Mouse (Mus musculus): ENCODE data around the gene Pcif1.
A peak's percentile ranks its signal among the peaks of the same experiment; 100 is the strongest.

DNA sequence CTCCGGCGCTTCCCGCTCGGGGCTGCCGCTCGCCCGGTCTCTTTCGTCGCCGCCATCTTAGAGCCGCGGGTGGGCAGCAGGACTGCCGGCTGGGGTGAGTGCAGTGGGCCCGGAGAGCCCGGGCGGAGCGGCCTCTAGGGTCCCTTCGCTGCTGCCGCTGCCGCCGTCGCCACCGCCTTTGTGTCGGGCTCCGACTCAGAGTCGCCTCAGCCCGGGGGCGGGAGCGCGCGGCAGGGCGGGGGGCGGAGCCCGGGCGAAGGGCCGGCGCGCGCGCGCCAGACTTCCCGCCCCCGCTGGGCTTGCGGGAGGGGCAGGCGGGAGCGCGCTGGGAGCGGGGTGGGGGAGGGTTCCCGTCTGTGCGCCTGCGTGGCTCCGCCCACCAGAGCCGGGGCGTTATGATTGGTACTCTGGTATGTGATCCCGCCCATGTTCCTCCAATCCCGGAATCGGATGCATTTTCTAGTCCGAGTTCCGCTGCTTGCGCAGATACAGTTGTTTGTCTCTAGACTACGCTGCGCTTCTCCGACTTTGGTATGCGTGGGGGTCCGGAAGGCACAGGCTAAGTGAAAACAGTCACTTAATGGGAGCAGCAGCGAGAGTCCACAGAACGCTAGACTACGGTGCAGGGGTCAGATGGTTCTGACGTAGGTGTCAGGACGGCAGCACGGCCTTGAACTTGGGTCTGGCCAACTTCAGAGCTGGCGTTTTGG lies 619 bp downstream of the Pcif1 start:
- TF ChIP-seq EP300 (IDR thresholded peaks at IDR 0.05; ENCODE audit: low read depth) (peak; percentile 32; the same call in 1 of the 2 replicates), CTCF (IDR thresholded peaks at IDR 0.05; ENCODE audit: low read depth) (no peak)
